Mouse (Mus musculus) hindbrain, embryonic 13.5 days (tissue): ENCODE data around the gene Timp2. TPM values are rescaled to one million over a fixed set of nuclear protein-coding genes. Genes with fewer than 3 reads are reported as not detected.

Experiments
- ATAC-seq: fragments of 200-750 bp; cut with Nextera tagmentation; 2 replicates; pipeline ENCODE4 v1.8.0; 2017; ENCODE audit warnings: moderate TSS enrichment; ENCODE audit not compliant: low FRiP score
- H3K27ac ChIP-seq: fragments of 300-500 bp; sonication (generic); 2 replicates; pipeline ENCODE4 v1.5.1; 2015; ENCODE audit warnings: inconsistent platforms, mild to moderate bottlenecking, moderate library complexity
- H3K27me3 ChIP-seq: fragments of 300-500 bp; sonication (generic); 2 replicates; pipeline ENCODE4 v1.6.1; 2015; ENCODE audit warnings: mild to moderate bottlenecking, inconsistent platforms
- H3K36me3 ChIP-seq: fragments of 300-500 bp; sonication (generic); 2 replicates; pipeline ENCODE4 v1.6.1; 2015; ENCODE audit warnings: mild to moderate bottlenecking, inconsistent platforms
- H3K4me1 ChIP-seq: fragments of 300-500 bp; sonication (generic); replicated peaks from 2 replicates; pipeline ENCODE4 v1.6.1; 2015; ENCODE audit warnings: inconsistent platforms
- H3K4me2 ChIP-seq: fragments of 300-500 bp; sonication (generic); 2 replicates; pipeline ENCODE4 v1.6.1; 2015; ENCODE audit warnings: inconsistent platforms, mild to moderate bottlenecking, moderate library complexity
- H3K4me3 ChIP-seq: fragments of 300-500 bp; sonication (generic); 2 replicates; pipeline ENCODE4 v1.5.1; 2015; ENCODE audit warnings: mild to moderate bottlenecking, inconsistent platforms
- H3K9ac ChIP-seq: fragments of 300-500 bp; sonication (generic); 2 replicates; pipeline ENCODE4 v1.6.1; 2015; ENCODE audit warnings: mild to moderate bottlenecking, inconsistent platforms
- H3K9me3 ChIP-seq: fragments of 300-500 bp; sonication (generic); 2 replicates; pipeline ENCODE4 v1.6.1; 2016; ENCODE audit warnings: inconsistent platforms
- WGBS: fragments of 180-500 bp; shearing (Covaris S2); methylation state at CpG from one replicate; pipeline ENCODE4 v1.1.7; 2015; 5-methylcytosine and 5-hydroxymethylcytosine counted together
- polyA plus RNA-seq: library from polyadenylated mRNA; unstranded; fragments of >200 nt; fragmentation: Nextera tagmentation; extraction: Ambion mirVana; gene quantifications from 2 replicates; pipeline ENCODE4 v1.2.1, GENCODE M21; 2015

The Timp2 gene
- polyA plus RNA-seq, 1 experiment from 2014 or later: 45.7 TPM

DNA sequence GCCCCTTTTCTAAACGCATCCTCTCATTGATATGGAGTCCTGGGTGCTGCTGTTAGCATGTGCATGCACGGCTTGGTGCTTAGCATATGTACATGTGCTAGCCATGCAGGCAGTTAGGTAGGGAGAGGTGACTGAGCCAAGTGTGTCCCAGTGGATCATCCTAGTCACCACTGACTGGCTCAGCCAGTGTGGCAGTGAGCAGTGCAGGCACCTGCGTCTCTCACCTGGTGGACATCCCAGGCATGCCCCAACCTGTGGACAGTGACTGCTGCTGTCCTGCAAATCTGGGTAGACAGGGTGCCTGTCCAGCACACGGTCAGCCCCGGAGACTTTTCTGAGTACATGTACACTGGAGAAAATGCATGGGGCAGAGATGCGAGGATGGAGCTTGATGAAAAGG, 27.0 kb downstream of the Timp2 start:
- no peak for ATAC-seq
- Histone ChIP-seq H3K27ac (peak overlapping the region; percentile 85), H3K9me3 (no peaks in the 10 kb centered on the region), H3K4me1 (peaks cover 35% of the 10 kb centered on the region), H3K4me3 (no peak overlapping the region), H3K36me3 (peaks cover 16% of the 10 kb centered on the region), H3K27me3 (no peaks in the 10 kb centered on the region), H3K9ac (no peak overlapping the region), H3K4me2 (no peak overlapping the region)
- 97% methylated on average over 6 of the region's 6 CpGs for WGBS

DNA sequence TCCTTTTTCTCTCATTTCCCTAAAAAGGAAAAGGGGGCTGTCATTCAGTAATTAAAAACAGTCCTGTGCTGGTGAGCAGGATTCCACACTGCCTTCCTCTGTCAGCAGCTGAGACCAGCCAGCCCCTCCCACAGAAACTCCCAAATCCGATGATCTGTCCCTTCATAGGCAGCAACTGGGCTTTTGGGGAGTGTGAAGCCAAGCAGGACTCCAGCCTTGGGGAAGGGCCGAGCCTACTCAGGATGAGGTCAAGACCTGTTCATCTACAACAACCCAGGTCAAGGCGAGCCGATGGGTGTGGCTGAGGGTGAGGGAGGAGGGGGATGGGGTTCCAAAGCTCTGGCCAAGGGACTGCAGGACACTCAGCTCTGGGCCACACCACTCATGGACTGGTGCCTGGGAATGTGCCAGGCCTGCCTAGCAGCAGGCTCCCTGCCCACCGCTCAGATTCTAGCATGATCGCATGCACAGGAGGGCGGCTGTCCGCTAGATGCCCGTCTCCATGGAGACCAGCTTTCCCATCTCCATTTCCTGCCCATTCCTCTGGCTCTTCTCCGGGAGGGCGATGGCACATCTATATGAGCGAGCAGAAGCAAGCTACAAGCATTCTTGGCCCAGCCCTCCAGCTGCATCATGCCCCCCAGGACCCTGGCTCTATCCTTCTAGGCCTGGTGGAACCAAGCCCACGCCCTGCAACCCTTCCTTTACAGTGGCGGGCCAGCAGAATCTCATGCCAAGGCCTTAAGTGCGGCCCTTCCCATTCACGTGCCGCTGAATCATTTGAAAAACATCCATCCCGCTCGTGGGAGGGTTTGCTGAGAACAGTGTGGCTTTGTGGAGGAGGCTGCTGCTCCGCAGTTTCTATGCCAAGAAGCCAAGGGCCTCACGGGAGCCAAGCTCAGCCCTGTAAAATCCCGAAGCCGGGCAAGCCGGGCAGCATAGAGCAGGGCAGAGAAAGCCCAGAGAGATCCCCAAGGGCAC, 28.3 kb downstream of the Timp2 start:
- 62% methylated on average over 24 of the region's 24 CpGs for WGBS
- Histone ChIP-seq H3K27me3 (no peaks in the 10 kb centered on the region), H3K4me3 (no peak overlapping the region), H3K9me3 (no peaks in the 10 kb centered on the region), H3K4me1 (peaks cover 44% of the 10 kb centered on the region), H3K4me2 (peak overlapping the region; percentile 27), H3K9ac (0 out of 2 replicates have a peak overlapping the region, but pooled peaks have one; percentile 35), H3K36me3 (peaks cover 4% of the 10 kb centered on the region; the same call in 1 of the 2 replicates), H3K27ac (peak overlapping the region; percentile 85)
- ATAC-seq: peak; percentile 90

DNA sequence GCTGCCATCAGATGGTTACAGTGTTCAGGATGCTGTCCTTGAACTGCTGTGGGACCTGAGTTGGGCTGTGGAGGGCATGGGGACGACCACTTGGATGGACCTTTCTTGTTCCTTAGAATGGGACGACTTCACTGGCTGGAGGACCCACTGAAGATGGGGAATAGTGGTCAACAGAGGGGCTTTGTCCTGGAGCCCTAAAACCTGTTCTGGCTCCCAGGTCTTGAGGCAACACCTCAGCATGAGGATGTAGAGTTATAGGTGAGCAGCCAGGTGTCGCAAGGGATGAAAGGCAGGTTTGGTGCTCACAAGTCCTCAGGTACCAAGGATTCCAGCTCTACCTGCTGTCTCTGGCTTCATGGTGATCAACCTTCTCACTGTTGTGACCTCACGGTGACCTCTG, 29.0 kb downstream of the Timp2 start:
- WGBS: 85% methylated on average over 4 of the region's 4 CpGs
- Histone ChIP-seq H3K27me3 (no peaks in the 10 kb centered on the region), H3K4me1 (peaks cover 52% of the 10 kb centered on the region), H3K9me3 (no peaks in the 10 kb centered on the region), H3K4me3 (no peak overlapping the region), H3K27ac (peak overlapping the region; percentile 85), H3K4me2 (no peak overlapping the region), H3K36me3 (peaks cover 4% of the 10 kb centered on the region; the same call in 1 of the 2 replicates), H3K9ac (no peak overlapping the region)
- no peak for ATAC-seq

DNA sequence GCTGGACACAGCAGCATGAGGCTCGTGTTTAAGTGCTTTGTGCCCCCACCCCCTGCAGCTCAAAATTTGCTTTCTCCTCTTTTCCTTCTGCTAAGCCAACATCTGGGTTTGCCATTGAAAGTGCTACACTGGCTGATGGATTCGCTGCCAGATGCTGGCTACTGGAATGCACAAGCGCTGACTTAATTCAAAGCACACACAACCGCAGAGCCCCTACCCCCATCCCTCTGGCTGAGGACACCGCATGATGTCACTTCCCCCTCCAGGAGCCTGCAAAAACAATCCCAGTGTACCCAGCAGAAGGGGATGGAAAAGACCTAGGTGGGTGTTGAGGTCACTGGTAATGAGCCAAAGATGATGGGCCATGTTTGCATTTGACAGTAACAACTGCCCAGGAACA, 31.0 kb downstream of the Timp2 start:
- no peaks in the 10 kb centered on the region for H3K9me3 ChIP-seq
- H3K4me3 ChIP-seq: no peak overlapping the region
- H3K27ac ChIP-seq: no peak overlapping the region
- ATAC-seq: no peak
- no peak overlapping the region for H3K4me2 ChIP-seq
- WGBS: 72% methylated on average over 5 of the region's 5 CpGs
- H3K36me3 ChIP-seq: peaks cover 4% of the 10 kb centered on the region
- H3K27me3 ChIP-seq: no peaks in the 10 kb centered on the region
- peaks cover 62% of the 10 kb centered on the region for H3K4me1 ChIP-seq
- H3K9ac ChIP-seq: no peak overlapping the region

DNA sequence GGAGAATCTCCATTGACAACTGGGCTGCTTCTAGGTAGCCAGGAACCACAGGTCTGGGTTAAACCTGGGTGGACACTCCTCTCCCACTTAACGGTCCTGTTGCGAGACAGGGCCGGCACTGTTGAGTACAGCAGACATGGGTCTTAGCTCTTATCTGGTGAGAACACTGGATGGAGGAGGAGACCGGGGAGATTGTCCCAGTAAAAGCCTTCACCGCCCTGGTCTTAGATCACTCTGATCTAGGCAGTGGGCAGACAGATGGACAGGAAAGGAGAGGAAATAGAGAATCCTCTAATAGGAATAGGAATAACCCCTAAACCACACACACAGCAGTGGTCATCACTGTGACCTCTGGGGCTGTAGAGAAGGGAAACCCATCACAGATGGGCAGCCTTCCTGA, 31.6 kb downstream of the Timp2 start:
- H3K4me1 ChIP-seq: peaks cover 61% of the 10 kb centered on the region
- no peak overlapping the region for H3K4me3 ChIP-seq
- H3K27ac ChIP-seq: no peak overlapping the region
- H3K27me3 ChIP-seq: no peaks in the 10 kb centered on the region
- no peak overlapping the region for H3K4me2 ChIP-seq
- 90% methylated on average over 5 of the region's 5 CpGs for WGBS
- H3K9me3 ChIP-seq: no peaks in the 10 kb centered on the region
- no peak overlapping the region for H3K9ac ChIP-seq
- H3K36me3 ChIP-seq: peaks cover 9% of the 10 kb centered on the region
- ATAC-seq: no peak

DNA sequence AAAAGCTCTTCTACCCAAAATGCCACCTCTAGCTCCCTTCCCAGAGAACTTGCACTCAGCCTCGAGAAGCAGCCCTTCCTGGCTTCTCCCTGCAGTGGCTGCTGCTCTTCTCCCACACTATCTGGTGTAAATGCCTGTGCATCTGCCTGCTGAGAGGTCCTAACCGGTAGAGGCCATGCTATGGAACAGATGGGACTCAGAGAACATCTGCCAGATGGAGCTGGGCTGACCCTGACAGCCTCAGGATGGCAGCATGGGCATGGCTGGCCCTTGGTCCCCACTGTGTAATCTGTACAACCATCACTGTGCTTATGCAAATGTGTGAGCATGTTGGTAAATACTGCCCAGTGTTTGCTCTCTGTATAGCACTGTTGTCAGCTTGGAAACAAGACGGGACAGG, 32.9 kb downstream of the Timp2 start:
- no peak overlapping the region for H3K27ac ChIP-seq
- no peak overlapping the region for H3K4me3 ChIP-seq
- no peak overlapping the region for H3K4me2 ChIP-seq
- peaks cover 48% of the 10 kb centered on the region for H3K4me1 ChIP-seq
- no peaks in the 10 kb centered on the region for H3K9me3 ChIP-seq
- WGBS: 59% methylated on average over 3 of the region's 3 CpGs
- no peaks in the 10 kb centered on the region for H3K27me3 ChIP-seq
- no peak for ATAC-seq
- H3K9ac ChIP-seq: no peak overlapping the region
- peaks cover 19% of the 10 kb centered on the region for H3K36me3 ChIP-seq

DNA sequence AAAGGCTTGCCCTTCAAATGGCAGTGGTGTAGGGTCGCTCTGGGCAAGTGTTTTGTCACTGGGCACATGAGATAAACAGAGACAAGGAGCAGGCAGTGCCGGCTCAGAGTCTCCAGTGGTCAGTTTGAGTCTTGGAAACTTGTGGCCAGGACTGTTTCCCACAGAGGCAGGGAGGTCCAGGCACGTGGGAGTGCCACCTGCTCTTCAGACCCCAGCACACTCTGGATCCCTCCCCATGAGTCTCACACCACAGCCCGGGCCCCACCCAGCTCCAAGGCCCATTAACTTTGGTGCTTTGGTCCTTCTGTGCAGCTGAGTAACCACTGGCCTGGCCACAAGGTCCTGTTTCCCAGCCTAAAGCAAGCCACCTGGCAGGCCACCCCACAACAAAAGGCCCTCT, 33.6 kb downstream of the Timp2 start:
- no peak for ATAC-seq
- peaks cover 41% of the 10 kb centered on the region for H3K4me1 ChIP-seq
- no peaks in the 10 kb centered on the region for H3K9me3 ChIP-seq
- H3K4me2 ChIP-seq: no peak overlapping the region
- H3K27ac ChIP-seq: 0 out of 2 replicates have a peak overlapping the region, but pooled peaks have one; percentile 19
- H3K4me3 ChIP-seq: no peak overlapping the region
- WGBS: 76% methylated on average over 4 of the region's 4 CpGs
- H3K27me3 ChIP-seq: no peaks in the 10 kb centered on the region
- H3K36me3 ChIP-seq: peaks cover 19% of the 10 kb centered on the region
- no peak overlapping the region for H3K9ac ChIP-seq

DNA sequence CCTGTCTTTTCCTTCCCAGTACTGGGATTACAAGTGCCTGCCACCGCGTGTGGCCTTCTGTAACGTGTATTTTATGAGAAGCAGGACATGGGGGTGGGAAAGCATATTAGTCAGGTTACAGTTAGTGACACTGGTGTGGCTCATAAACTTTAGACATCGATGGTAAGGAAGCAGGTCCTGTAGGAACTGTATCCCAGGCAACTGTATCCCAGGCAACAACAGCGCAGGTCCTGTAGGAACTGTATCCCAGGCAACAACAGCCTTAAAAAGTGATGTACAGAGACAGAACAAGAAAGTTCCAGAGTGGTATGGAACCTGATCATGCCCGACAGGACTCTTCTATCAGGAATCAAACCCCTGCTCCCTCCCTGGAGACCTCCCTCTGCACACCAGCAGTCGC, 34.0 kb downstream of the Timp2 start:
- no peak for ATAC-seq
- Histone ChIP-seq H3K36me3 (peaks cover 20% of the 10 kb centered on the region), H3K9me3 (no peaks in the 10 kb centered on the region), H3K4me3 (no peak overlapping the region), H3K4me2 (no peak overlapping the region), H3K27ac (0 out of 2 replicates have a peak overlapping the region, but pooled peaks have one; percentile 45), H3K9ac (no peak overlapping the region), H3K4me1 (peaks cover 36% of the 10 kb centered on the region), H3K27me3 (no peaks in the 10 kb centered on the region)
- 65% methylated on average over 7 of the region's 7 CpGs for WGBS

DNA sequence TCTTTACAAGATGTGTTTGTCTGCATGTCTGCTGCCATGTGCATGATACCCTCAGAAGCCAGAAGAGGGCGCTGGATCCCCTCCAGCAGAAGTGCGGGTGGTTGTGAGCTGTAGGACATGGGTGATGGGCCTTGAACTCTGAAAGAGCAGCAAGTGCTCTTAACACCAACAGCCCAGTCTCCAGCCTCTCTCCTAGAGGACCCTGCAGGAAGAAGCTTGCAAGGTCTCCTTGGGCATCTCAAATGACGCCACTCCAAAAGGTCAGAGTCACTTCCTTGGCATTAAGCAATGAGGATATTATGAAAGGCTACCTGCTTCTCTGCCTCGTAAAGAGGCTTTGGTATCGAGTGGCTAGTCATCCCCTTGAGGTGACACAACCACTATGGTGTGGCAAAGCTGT, 36.9 kb downstream of the Timp2 start:
- H3K9me3 ChIP-seq: no peaks in the 10 kb centered on the region
- H3K9ac ChIP-seq: no peak overlapping the region
- H3K27me3 ChIP-seq: no peaks in the 10 kb centered on the region
- peaks cover 32% of the 10 kb centered on the region for H3K36me3 ChIP-seq
- peaks cover 29% of the 10 kb centered on the region for H3K4me1 ChIP-seq
- H3K4me3 ChIP-seq: no peak overlapping the region
- H3K27ac ChIP-seq: no peak overlapping the region
- ATAC-seq: no peak
- WGBS: 73% methylated on average over 5 of the region's 5 CpGs
- H3K4me2 ChIP-seq: no peak overlapping the region

DNA sequence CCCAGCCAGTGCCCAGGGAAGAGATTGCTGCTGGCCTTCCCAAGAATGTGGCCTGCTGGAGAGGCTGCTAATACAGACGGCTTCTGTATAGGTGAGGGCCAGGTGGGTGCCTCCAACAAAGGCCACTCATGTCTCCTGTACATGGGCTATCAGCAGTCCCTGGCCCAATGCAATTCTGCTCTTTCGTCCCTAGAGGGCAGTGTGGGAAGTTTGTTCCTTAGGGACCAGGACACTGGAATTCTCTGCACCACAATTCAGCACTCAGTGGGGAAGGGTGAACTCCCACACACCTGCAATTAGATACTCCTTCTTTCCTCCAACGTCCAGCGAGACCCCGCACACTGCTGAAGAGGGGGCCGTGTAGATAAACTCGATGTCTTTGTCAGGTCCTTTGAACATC, 38.4 kb downstream of the Timp2 start:
- Histone ChIP-seq H3K27me3 (no peaks in the 10 kb centered on the region), H3K36me3 (peaks cover 41% of the 10 kb centered on the region), H3K4me1 (peaks cover 16% of the 10 kb centered on the region), H3K9me3 (no peaks in the 10 kb centered on the region), H3K4me2 (no peak overlapping the region), H3K27ac (no peak overlapping the region), H3K9ac (no peak overlapping the region), H3K4me3 (no peak overlapping the region)
- whole genome bisulfite sequencing: 16% methylated on average over 7 of the region's 7 CpGs
- ATAC-seq: no peak

DNA sequence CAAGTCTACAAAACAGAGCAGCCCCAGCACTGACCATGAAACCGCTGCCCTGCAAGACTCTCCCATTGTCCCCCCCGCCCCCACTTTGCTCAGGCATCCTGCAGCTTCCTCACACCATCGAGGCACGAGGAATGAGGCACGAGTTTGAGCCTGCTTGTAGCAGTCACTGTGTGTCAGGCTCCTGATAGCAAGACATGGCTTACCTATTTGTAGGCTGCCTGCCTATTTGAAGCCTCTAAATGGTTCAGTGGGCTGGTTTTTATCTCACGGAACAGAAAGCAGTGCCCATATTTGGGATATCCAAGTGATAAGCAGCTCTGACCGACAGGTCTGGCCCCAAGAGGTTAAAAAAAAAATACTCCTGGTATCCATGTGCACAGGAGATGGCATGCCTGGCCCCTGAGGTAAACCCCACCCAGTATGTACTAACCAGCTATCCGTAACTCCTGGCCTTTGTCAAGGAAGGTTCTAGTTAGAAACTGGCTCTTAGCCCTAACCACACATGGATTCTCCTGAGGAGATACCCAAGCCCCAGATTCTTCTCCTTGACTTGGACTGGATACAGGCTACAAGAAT, 39.2 kb downstream of the Timp2 start:
- Histone ChIP-seq H3K36me3 (peaks cover 49% of the 10 kb centered on the region), H3K9me3 (no peaks in the 10 kb centered on the region), H3K27me3 (no peaks in the 10 kb centered on the region), H3K4me2 (no peak overlapping the region), H3K4me1 (peaks cover 8% of the 10 kb centered on the region), H3K27ac (no peak overlapping the region), H3K4me3 (no peak overlapping the region), H3K9ac (no peak overlapping the region)
- 85% methylated on average over 8 of the region's 8 CpGs for WGBS
- ATAC-seq: no peak

DNA sequence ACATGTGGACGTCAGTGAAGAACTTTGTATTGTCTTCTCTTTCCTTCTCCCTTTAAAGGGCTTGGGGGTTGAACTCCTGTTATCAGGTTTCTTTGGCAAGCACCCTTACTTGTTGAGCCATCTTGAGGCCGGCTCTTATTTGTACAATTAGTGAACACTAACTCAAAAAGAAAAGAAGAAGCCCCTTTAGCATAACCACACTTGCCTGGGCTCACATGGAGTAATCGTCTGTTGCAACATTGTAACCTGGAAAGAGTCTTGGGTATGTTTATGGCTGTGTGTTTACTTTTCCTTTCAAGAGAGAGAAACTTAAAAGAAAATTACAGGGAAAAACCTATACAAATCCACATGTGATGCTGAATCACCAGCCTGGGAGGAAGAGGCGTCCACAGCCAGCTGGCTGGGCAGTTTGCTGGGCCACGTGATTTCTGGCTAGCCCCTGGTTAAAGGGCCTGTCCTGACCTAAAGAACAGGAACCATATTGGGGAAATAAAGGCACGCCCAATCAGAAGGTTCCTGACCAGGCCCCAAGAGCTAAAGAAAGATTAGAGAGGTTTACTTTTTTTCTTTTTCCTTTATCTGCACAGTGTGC, 43.3 kb downstream of the Timp2 start:
- no peak overlapping the region for H3K4me3 ChIP-seq
- no peaks in the 10 kb centered on the region for H3K4me1 ChIP-seq
- no peaks in the 10 kb centered on the region for H3K27me3 ChIP-seq
- peaks cover 64% of the 10 kb centered on the region for H3K36me3 ChIP-seq
- no peak overlapping the region for H3K4me2 ChIP-seq
- WGBS: 87% methylated on average over 6 of the region's 6 CpGs
- 0 out of 2 replicates have a peak, but pooled peaks cover 8% of the 10 kb centered on the region for H3K9me3 ChIP-seq
- H3K9ac ChIP-seq: no peak overlapping the region
- no peak for ATAC-seq
- H3K27ac ChIP-seq: no peak overlapping the region
